Mouse (Mus musculus): Measurements from ENCODE around the gene Rpa1. TPM values are rescaled to one million over a fixed set of nuclear protein-coding genes. Genes with fewer than 3 reads are reported as not detected.

The Rpa1 gene
- polyA plus RNA-seq, 1 experiment from 2014 or later = 85.0 TPM

DNA sequence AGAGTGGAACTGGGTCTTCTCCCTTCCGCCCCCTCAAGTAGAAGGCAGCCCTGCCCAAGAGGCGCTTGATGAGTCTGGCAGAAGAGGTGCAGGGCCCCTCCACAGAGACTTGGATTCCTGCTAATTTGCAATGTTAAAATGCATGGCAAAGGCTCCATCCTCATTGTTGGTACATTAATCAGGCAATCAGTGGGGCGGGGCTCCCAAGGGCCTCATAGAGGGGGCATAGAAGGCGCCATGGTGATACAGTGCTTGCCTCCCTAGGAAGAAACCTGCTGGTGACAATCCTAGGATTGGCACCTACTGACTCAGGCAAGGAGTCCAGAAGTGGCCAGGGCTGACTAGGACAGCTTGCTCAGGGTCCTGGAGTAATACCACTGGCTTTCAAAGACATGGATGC, 86.4 kb downstream of the Rpa1 start:
- no peaks in the 10 kb centered on the region for H3K27me3 ChIP-seq (replicated peaks; ENCODE audit: control insufficient read depth, insufficient read depth, low read length)
- no peak overlapping the region for H3K4me3 ChIP-seq (ENCODE audit: low read depth, low read length)
- peaks cover 5% of the 10 kb centered on the region for H3K4me1 ChIP-seq (ENCODE audit: control insufficient read depth, insufficient read depth, low read length)
- H3K9ac ChIP-seq (ENCODE audit: low read depth, low read length) = no peak overlapping the region
- 84% methylated on average over 4 of the region's 4 CpGs for WGBS
- H3K9me3 ChIP-seq (ENCODE audit: control insufficient read depth, low read length) = no peaks in the 10 kb centered on the region
- DNase-seq (ENCODE audit: low spot score) (no peak), ATAC-seq (ENCODE audit: low read depth) (no peak)
- H3K36me3 ChIP-seq (ENCODE audit: control insufficient read depth, insufficient read depth, low read length) = no peaks in the 10 kb centered on the region
- no peak overlapping the region for H3K27ac ChIP-seq (replicated peaks; ENCODE audit: low read depth, low read length)
- no peak overlapping the region for H3K4me2 ChIP-seq (ENCODE audit: low read depth, low read length)

DNA sequence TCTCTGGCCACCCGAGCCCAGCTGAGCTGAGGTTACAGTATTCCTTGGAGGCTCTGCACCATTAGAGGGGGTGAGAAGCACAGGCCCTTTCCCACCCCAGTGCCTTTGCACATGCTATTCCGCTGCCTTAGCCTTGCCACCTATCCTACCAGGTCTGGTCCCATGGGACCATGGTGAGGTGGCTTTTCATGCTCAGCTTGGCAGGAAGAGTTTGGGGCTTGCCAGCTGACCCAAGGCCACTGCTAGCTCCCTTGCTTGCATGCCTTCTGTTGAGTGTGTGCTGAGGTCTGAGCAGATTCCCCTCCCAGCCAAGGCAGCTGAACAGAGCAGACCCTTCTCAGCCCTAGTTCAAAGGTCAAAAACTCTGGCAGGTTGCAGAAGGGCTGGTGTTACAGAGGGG, 87.1 kb downstream of the Rpa1 start:
- H3K27ac ChIP-seq (replicated peaks; ENCODE audit: low read depth, low read length) = no peak overlapping the region
- H3K4me1 ChIP-seq (ENCODE audit: control insufficient read depth, insufficient read depth, low read length) = peaks cover 5% of the 10 kb centered on the region
- DNase-seq (ENCODE audit: low spot score) (no peak), ATAC-seq (ENCODE audit: low read depth) (no peak)
- no peak overlapping the region for H3K4me3 ChIP-seq (ENCODE audit: low read depth, low read length)
- no peak overlapping the region for H3K9ac ChIP-seq (ENCODE audit: low read depth, low read length)
- no peaks in the 10 kb centered on the region for H3K27me3 ChIP-seq (replicated peaks; ENCODE audit: control insufficient read depth, insufficient read depth, low read length)
- no peak overlapping the region for H3K4me2 ChIP-seq (ENCODE audit: low read depth, low read length)
- no peaks in the 10 kb centered on the region for H3K9me3 ChIP-seq (ENCODE audit: control insufficient read depth, low read length)
- H3K36me3 ChIP-seq (ENCODE audit: control insufficient read depth, insufficient read depth, low read length) = no peaks in the 10 kb centered on the region
- WGBS = 92% methylated on average over 2 of the region's 2 CpGs

DNA sequence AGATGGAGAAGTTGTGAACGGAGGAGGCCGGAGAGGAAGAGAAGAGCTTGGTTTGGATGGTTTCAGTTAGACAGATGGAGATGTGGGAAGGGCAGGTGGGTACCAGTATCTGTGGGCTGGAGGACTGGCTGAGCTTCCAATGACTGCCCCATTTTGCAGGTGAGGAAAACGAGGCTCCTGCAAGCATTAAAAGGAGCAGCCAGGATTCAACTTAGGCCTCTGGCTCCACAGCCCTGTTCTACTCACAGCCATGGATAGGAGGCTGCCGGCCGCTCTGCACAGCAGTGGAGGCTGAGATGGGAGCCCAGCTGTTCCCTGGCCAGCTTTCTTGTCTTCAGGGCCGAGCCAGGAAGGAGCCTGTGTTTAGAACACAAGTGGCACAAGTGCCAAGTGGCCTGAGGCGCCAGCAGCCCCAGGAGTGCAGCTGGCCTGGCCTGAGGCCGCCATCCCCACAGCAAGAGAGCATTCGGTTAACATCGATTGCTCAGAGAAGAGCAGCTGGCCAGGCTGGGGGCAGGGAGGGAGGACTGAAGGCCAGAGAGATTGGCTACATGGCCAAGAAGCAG, 88.0 kb downstream of the Rpa1 start:
- WGBS = 52% methylated on average over 10 of the region's 10 CpGs
- H3K4me3 ChIP-seq (ENCODE audit: low read depth, low read length) = no peak overlapping the region
- no peak overlapping the region for H3K4me2 ChIP-seq (ENCODE audit: low read depth, low read length)
- H3K9ac ChIP-seq (ENCODE audit: low read depth, low read length) = no peak overlapping the region
- peak; percentile 34; the same call in 1 of the 2 replicates for ATAC-seq (ENCODE audit: low read depth)
- H3K9me3 ChIP-seq (ENCODE audit: control insufficient read depth, low read length) = no peaks in the 10 kb centered on the region
- no peak overlapping the region for H3K27ac ChIP-seq (replicated peaks; ENCODE audit: low read depth, low read length)
- no peaks in the 10 kb centered on the region for H3K27me3 ChIP-seq (replicated peaks; ENCODE audit: control insufficient read depth, insufficient read depth, low read length)
- H3K4me1 ChIP-seq (ENCODE audit: control insufficient read depth, insufficient read depth, low read length) = peaks cover 5% of the 10 kb centered on the region
- peak; percentile 62 for DNase-seq (ENCODE audit: low spot score)
- H3K36me3 ChIP-seq (ENCODE audit: control insufficient read depth, insufficient read depth, low read length) = no peaks in the 10 kb centered on the region

GRCm38 (mm10) chr11:75259416-75259815, 88.7 kb downstream of the Rpa1 start:
- H3K36me3 ChIP-seq (ENCODE audit: control insufficient read depth, insufficient read depth, low read length) = no peaks in the 10 kb centered on the region
- H3K27me3 ChIP-seq (replicated peaks; ENCODE audit: control insufficient read depth, insufficient read depth, low read length) = no peaks in the 10 kb centered on the region
- H3K27ac ChIP-seq (replicated peaks; ENCODE audit: low read depth, low read length) = no peak overlapping the region
- no peaks in the 10 kb centered on the region for H3K9me3 ChIP-seq (ENCODE audit: control insufficient read depth, low read length)
- no peak overlapping the region for H3K4me3 ChIP-seq (ENCODE audit: low read depth, low read length)
- WGBS = 69% methylated on average over 6 of the region's 6 CpGs
- H3K9ac ChIP-seq (ENCODE audit: low read depth, low read length) = no peak overlapping the region
- ATAC-seq (ENCODE audit: low read depth) (no peak), DNase-seq (ENCODE audit: low spot score) (no peak)
- no peak overlapping the region for H3K4me2 ChIP-seq (ENCODE audit: low read depth, low read length)
- peaks cover 5% of the 10 kb centered on the region for H3K4me1 ChIP-seq (ENCODE audit: control insufficient read depth, insufficient read depth, low read length)

DNA sequence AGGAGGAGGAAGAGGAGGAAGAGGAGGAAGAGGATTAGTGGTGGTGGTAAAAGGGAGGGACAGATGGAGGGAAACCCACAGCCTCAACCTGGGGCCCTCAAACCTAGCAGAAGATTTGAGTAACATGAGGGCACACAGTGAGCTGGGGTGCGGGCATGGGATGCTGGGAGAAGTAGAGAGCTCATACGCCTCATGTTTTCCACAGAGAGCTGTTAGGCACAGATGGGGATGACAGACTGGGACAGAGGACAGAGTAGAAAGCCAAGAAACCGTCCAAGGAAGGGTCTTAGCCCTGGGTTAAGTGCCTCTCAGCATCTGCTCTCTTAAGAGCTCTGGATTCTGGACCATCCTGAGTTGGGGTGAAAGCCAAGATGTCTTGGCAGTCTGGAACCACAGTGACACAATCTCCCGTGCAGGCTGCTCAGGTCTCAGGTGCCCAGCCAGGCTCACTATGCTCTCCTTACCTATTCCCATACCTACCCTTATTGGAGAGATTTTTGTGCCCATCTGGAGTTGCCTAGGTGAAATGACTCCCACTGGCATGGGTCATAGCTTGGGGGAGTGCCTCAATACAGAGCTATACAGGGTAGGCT, 91.0 kb downstream of the Rpa1 start:
- H3K27ac ChIP-seq (replicated peaks; ENCODE audit: low read depth, low read length) = no peak overlapping the region
- H3K36me3 ChIP-seq (ENCODE audit: control insufficient read depth, insufficient read depth, low read length) = no peaks in the 10 kb centered on the region
- H3K9me3 ChIP-seq (ENCODE audit: control insufficient read depth, low read length) = no peaks in the 10 kb centered on the region
- H3K4me2 ChIP-seq (ENCODE audit: low read depth, low read length) = no peak overlapping the region
- no peaks in the 10 kb centered on the region for H3K4me1 ChIP-seq (ENCODE audit: control insufficient read depth, insufficient read depth, low read length)
- H3K9ac ChIP-seq (ENCODE audit: low read depth, low read length) = no peak overlapping the region
- H3K27me3 ChIP-seq (replicated peaks; ENCODE audit: control insufficient read depth, insufficient read depth, low read length) = no peaks in the 10 kb centered on the region
- DNase-seq (ENCODE audit: low spot score) (no peak), ATAC-seq (ENCODE audit: low read depth) (no peak)
- WGBS = 71% methylated on average over 4 of the region's 4 CpGs
- no peak overlapping the region for H3K4me3 ChIP-seq (ENCODE audit: low read depth, low read length)

DNA sequence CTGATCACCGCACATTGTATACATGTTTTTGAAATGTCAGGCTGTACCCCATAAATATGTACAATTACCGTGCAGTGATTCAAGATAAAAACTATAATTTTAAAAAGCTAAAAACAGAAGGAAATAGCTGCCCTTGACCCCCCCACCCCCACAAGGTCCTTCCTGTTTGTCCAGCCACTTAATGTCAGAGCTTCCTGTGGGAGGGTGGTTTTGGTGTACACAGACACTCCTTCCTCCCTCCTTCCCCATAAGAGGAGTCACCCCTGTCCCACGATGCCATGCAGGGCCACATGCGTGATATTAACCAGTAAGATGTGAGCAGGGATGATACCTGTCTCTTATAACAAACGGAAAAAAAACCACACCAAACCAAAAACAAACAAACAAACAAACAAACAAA, 92.8 kb downstream of the Rpa1 start:
- DNase-seq (ENCODE audit: low spot score) = no peak
- no peak overlapping the region for H3K4me3 ChIP-seq (ENCODE audit: low read depth, low read length)
- no peak for ATAC-seq (ENCODE audit: low read depth)
- no peak overlapping the region for H3K9ac ChIP-seq (ENCODE audit: low read depth, low read length)
- H3K9me3 ChIP-seq (ENCODE audit: control insufficient read depth, low read length) = no peaks in the 10 kb centered on the region
- no peak overlapping the region for H3K4me2 ChIP-seq (ENCODE audit: low read depth, low read length)
- no peaks in the 10 kb centered on the region for H3K4me1 ChIP-seq (ENCODE audit: control insufficient read depth, insufficient read depth, low read length)
- no peaks in the 10 kb centered on the region for H3K36me3 ChIP-seq (ENCODE audit: control insufficient read depth, insufficient read depth, low read length)
- no peaks in the 10 kb centered on the region for H3K27me3 ChIP-seq (replicated peaks; ENCODE audit: control insufficient read depth, insufficient read depth, low read length)
- WGBS = 71% methylated on average over 5 of the region's 5 CpGs
- H3K27ac ChIP-seq (replicated peaks; ENCODE audit: low read depth, low read length) = no peak overlapping the region

DNA sequence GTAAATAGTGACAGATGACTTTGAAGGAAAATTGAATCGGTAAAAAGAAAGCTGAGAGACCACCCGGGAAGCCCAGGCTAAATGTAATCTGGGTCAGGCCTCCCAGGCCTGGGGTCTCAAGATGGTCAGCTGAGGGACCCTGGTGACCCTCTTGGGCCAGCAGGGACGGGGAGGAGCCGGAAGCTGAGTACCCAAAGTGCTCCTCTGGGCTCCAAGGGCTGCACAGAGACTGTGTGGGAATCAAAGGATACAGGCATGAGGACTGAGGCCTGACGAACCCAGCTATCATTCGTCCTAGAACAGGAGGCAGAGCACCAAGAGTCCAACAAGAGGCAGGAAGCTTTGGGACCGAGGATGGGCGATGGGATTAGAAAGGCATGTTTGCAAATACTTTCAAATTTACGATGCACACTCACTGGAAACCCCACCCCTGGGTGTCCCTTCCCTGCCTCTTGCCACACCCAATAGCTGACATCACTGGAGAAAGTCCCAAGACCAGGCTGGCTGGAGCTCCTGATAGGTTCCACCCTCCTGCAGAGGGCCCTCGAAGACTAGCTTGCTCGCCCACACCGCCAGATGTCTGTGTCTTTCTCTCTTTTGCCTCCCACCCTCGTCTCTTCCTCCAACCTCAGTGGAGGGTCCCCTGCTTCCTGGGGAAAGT, 93.7 kb downstream of the Rpa1 start:
- no peak overlapping the region; the same call in 1 of the 2 replicates for H3K4me2 ChIP-seq (ENCODE audit: low read depth, low read length)
- H3K4me3 ChIP-seq (ENCODE audit: low read depth, low read length) = no peak overlapping the region

DNA sequence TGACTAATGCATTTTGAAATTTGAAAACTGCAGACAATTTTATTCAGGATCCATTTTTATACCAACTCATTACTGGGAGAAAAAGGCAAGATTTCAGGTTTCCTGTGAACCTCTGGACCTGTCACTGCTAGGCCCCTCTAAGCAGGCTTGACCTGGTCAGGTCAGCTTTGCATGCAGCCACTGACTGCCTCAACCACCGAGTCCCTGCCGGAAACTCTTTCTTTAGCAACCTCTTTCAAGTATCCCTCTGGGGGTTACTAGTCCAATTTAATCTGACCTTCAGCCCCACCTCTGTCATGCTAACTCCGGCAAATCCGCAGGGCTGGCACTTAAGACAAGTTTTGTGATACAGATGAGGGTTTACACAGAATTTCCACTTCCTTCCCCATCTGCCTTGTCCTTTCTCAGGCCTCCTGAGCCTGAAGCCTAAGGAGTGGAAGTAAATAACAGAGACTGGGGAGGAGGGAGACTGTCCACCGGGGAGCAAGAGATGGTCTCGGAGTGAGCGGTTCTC, 96.5 kb downstream of the Rpa1 start:
- no peaks in the 10 kb centered on the region for H3K9me3 ChIP-seq (ENCODE audit: control insufficient read depth, low read length)
- DNase-seq (ENCODE audit: low spot score) (no peak), ATAC-seq (ENCODE audit: low read depth) (no peak)

More for the DNA sequence above, 93.7 kb downstream of the Rpa1 start:
- no peak overlapping the region for H3K9ac ChIP-seq (ENCODE audit: low read depth, low read length)
- WGBS = 51% methylated on average over 13 of the region's 13 CpGs
- ATAC-seq (ENCODE audit: low read depth) = no peak
- no peaks in the 10 kb centered on the region for H3K27me3 ChIP-seq (replicated peaks; ENCODE audit: control insufficient read depth, insufficient read depth, low read length)
- no peaks in the 10 kb centered on the region for H3K9me3 ChIP-seq (ENCODE audit: control insufficient read depth, low read length)
- peak; percentile 57 for DNase-seq (ENCODE audit: low spot score)
- H3K27ac ChIP-seq (replicated peaks; ENCODE audit: low read depth, low read length) = no peak overlapping the region
- H3K36me3 ChIP-seq (ENCODE audit: control insufficient read depth, insufficient read depth, low read length) = no peaks in the 10 kb centered on the region
- H3K4me1 ChIP-seq (ENCODE audit: control insufficient read depth, insufficient read depth, low read length) = no peaks in the 10 kb centered on the region

More for the DNA sequence above, 96.5 kb downstream of the Rpa1 start:
- Histone ChIP-seq H3K27me3 (replicated peaks; ENCODE audit: control insufficient read depth, insufficient read depth, low read length) (no peaks in the 10 kb centered on the region), H3K27ac (replicated peaks; ENCODE audit: low read depth, low read length) (no peak overlapping the region), H3K4me2 (ENCODE audit: low read depth, low read length) (no peak overlapping the region), H3K4me3 (ENCODE audit: low read depth, low read length) (no peak overlapping the region), H3K9ac (ENCODE audit: low read depth, low read length) (no peak overlapping the region), H3K4me1 (ENCODE audit: control insufficient read depth, insufficient read depth, low read length) (peaks cover 5% of the 10 kb centered on the region; the same call in 1 of the 2 replicates), H3K36me3 (ENCODE audit: control insufficient read depth, insufficient read depth, low read length) (no peaks in the 10 kb centered on the region)
- WGBS = 40% methylated on average over 7 of the region's 7 CpGs

Measured in embryonic facial prominence, embryonic 14.5 days (tissue).